Mouse (Mus musculus): ENCODE measurements around the gene Glipr2.

Glipr2 gene

DNA sequence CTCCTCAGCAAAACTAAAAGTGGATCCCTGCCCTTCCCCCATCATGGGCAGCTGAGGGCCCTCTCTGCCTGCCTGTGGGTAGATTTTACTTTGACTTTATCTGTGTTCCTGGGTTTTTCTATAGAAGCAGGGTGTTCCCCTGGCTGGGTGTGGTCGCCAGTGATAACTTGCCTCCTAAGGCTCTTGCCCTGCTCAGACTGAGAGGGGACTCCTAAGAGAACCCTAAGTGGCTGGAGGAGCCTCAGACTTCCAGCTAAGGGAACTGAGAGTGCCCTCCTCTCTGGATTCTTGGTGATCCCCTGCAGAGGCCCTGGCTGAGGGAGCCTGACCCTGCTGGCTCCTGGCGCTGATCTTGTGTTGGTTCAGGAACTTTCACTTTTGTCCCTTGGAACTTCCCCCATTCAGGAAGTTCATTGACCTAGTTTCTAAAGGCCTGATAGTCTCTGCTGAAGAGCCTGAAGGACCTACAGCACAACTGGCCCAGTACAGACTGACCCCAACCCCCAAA, 7.2 kb downstream of the Glipr2 start:
- ChIA-PET POLR2A (interaction anchor here in 3 of 4 experiments (0.6 to 2.6 kb wide), 19 partner anchors 8 to 206 kb away, joined by 3 to 13 read pairs (median 4); partner anchors contain the start of gene Clta (in 1 of the 3)), CTCF (interaction anchor here in 2 of 4 experiments (0.7 to 1.9 kb wide), 4 partner anchors 18 to 201 kb away, joined by 3 to 5 read pairs (median 3); no protein-coding TSS in a partner anchor)

DNA sequence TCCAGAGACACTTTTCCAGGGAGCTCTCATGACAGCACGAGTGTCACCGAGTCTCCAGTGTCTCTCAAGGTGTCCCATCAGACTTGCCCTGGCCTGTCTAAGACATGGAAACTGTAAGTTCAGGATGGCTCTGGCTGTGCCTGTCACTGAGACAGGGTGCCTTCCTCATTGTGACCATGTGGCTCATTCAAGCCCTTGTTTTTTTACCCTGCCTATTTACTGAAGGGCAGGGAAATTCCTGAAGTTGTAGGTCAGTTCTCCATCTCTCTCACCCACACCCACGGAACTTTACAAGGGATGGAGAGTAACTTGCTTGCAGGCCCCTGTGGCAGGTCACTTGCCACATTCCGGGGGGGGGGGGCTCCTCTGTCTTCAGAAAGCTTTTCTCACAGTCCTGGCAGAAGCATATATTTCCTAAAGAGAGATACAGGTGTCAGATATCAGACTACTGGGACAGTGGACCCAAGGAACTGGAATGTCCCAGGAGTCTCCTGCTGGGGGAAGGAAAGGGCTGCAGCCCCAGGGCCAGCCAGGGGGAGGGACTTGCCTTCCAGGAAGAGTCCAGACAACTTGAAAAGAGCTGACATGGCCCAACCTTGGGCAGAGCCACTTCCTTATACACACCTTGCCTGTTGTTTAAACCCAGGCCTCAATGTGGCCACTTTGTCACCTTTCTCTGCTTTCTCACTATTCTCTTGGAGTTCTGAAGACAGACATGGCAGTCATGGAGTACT, 7.9 kb downstream of the Glipr2 start:
- CTCF ChIA-PET, result interaction anchor here in 3 of 4 experiments (0.7 to 1.9 kb wide), 6 partner anchors 17 to 234 kb away, joined by 3 to 5 read pairs (median 3); no protein-coding TSS in a partner anchor
- POLR2A ChIA-PET, result interaction anchor here (0.6 to 2.6 kb wide), 24 partner anchors 7 to 205 kb away, joined by 3 to 13 read pairs (median 4); partner anchors contain the start of genes Clta (in 1 of the 4) and Glipr2 (in 1 of the 4)

DNA sequence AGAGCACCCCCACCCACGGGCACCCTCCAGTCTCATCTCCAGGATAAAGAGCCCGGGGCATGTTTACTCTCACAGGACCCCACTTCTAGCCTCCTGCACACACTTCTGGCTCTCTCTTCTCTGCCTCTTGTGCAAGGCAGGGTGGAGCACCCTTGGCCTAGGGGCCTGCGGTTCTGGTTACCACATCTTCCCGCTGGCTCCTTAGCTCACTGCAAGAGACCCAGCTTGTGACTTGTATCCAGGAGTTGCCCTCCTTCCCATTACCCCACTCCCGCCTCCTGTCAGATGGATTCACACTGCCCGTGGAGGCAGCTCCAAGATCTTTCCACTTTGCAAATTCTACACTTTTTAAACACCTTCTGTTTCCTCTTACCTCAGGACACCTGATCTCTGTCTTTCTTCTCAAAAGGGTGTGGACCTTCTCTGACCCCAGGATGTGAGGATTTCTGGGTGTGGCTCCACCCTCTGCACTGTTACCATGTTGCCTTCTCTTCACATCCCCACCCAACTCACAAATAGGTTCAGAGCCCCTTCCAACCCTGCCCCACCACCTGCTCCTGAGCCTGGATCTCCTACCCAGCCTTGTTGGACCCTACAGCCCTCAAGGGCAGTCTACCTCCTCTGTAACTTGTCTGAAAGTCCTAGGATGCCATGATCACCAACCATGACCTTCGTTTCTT, 8.8 kb downstream of the Glipr2 start:
- ChIA-PET CTCF (interaction anchor here in 2 of 4 experiments (1.2 to 1.9 kb wide), 3 partner anchors 16 to 235 kb away, joined by 3 to 5 read pairs (median 4); no protein-coding TSS in a partner anchor), POLR2A (interaction anchor here (0.6 to 2.6 kb wide), 18 partner anchors 8 to 169 kb away, joined by 3 to 10 read pairs (median 4); partner anchors contain the start of genes Clta (in 1 of the 4) and Glipr2 (in 1 of the 4))

DNA sequence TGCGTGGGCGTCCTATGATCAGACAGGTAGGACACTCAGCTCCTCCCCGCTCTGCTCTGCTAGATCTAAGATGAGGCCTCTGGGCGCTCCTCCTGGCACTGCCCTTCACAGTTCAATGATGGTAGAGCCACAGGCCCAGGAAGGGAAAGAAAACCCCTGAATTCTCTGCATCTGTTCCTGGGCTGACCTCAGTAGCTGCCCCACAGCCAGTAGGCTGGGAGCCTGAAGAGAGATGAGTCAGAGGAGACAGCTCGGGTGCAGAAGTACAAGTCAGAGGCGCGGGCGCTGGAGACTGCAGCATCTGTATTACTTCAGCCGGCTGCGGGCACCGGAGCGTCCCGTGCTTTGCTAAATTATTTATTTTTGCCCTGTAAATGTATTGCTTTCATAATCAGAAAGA, 11.4 kb downstream of the Glipr2 start:
- ChIA-PET CTCF (interaction anchor here in 2 of 4 experiments (0.9 to 1.9 kb wide), 3 partner anchors 11 to 43 kb away, joined by 3 to 10 read pairs (median 3); partner anchors contain the start of gene Glipr2 (in 1 of the 2)), POLR2A (interaction anchor here in 3 of 4 experiments (0.8 to 11.2 kb wide), 8 partner anchors 11 to 123 kb away, joined by 3 to 98 read pairs (median 6); partner anchors contain the start of genes Glipr2 (in 2 of the 3) and Ccin (in 1 of the 3))

DNA sequence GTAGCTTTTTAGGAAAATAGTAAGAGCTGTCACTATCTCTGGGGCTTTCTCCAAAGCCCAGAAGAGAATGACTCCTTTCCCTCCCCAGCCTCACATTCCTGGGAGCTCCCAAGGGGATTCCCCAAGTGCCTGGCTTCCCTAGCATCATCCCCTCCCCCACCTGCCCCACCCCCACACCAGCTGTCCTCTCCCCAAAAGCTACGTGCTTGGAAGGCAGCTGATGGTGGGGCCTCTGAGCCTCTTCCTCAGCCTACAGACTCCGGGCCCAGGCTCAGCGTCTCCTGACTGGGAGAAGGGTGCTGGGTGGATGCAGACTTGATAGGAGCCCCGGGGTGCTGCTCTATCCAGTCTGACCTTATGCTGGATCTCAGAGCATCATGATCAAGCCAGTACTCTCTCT, 12.2 kb downstream of the Glipr2 start:
- POLR2A ChIA-PET, result interaction anchor here in 2 of 4 experiments (0.7 to 11.2 kb wide), 10 partner anchors 10 to 408 kb away, joined by 3 to 98 read pairs (median 3); partner anchors contain the start of genes Glipr2 (in 2 of the 2) and Ccin (in 1 of the 2)
- CTCF ChIA-PET, result interaction anchor here in 3 of 4 experiments (0.6 to 1.9 kb wide), 9 partner anchors 12 to 700 kb away, joined by 3 to 13 read pairs (median 3); partner anchors contain the start of genes Glipr2 (in 1 of the 3), Npr2 (in 1 of the 3) and Rnf38 (in 1 of the 3)

DNA sequence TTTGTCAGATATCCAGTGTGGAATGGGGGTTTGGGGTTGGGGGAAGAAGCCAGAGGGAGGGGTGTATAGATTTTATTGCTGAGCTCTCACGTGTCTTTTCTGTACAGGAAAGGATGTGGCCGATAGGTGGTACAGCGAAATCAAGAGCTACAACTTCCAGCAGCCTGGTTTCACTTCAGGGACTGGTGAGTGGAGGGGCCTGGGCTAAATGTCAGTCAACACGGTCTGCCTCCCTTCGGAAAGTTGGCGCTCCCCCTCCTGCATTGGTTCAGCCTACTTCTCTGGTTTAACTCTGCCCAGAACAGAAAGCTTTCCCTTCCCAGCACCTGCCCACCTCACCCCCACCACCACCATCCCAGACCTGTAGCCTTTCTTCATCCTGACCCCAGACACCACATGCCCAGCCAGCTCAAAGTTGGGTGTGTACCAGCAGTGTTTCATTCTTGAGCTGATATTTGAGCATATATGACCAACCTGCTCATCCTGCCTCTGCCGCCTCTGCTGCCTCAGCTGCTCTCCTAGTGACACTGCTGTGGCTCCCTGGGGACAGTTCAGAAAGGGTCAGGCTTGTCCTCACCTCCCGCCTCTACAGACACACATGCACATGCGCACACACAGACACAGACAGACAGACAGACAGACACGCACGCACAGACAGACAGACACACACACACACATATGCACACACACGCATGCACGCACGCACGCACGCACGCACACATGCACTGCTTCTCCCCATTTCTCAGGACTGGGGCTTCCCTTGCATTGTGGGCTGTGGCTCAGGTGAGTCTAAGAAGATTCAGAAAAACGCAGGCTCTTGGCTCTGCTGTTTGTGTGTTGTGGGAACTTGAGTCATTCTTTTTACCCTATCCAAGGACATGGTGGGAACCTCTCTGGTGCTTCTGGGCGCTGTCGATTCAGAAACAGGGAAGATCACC, 13.5 kb downstream of the Glipr2 start:
- ChIA-PET POLR2A (interaction anchor here in 3 of 4 experiments (0.6 to 11.2 kb wide), 16 partner anchors 10 to 481 kb away, joined by 3 to 98 read pairs (median 4); partner anchors contain the start of genes Glipr2 (in 2 of the 3), Ccin (in 1 of the 3), Creb3 (in 1 of the 3) and Tln1 (in 1 of the 3)), CTCF (interaction anchor here (0.6 to 3.0 kb wide), 12 partner anchors 9 to 1718 kb away, joined by 3 to 26 read pairs (median 3); partner anchors contain the start of gene Glipr2 (in 1 of the 4))

DNA sequence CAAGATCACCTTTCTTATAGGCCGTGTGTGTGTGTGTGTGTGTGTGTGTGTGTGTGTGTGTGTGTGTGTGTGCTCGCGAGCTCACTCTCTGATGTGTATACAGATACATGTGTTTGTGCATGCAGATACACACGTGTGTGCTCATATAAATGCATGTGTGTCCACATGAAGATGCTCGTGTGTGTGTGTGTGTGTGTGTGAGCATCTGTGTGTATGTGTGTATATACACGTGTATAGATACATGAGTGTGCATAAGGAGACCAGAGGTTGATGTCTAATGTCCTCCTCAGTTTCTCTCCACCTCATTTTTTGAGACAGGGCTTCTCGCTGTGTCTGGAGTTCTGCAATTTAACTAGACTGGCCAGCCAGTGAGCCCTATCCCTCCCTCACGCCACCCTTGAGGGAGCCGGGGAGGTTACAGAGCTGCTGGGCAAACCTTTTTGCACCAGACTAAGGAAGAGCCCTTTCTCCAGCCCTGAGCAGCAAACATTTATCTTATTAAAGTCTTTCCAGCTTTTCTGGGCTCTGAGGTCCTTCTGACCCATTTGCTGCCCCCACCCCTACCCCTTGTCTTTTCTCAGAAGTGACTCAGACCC, 14.4 kb downstream of the Glipr2 start:
- CTCF ChIA-PET, result interaction anchor here (0.6 to 3.0 kb wide), 17 partner anchors 8 to 1717 kb away, joined by 3 to 26 read pairs (median 3); partner anchors contain the start of gene Glipr2 (in 2 of the 4)
- POLR2A ChIA-PET, result interaction anchor here (0.5 to 11.2 kb wide), 22 partner anchors 8 to 420 kb away, joined by 3 to 98 read pairs (median 4); partner anchors contain the start of genes Glipr2 (in 2 of the 4), Ccin (in 1 of the 4) and Clta (in 1 of the 4)

DNA sequence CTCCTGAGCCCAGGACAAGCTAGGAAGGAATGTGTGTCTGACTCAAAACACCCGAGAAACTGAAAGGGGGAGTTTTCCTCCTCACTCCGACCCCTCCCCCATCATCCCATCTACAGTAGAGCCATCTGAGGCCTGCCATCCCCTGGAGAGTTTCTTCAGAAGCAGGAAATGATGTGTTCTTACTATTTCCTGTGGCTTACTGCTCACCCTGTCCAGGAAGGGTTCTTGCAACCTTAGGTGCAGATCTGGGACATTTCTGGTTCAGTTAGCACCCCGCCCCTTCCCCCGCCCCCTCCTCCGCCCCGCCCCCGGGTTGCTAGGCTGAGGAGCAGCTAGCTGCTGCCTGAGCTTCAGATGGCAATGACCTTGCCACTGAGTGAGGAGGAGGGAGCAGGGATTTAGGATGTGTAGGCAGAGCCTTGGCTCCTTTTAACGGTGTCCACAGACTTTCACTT, 15.0 kb downstream of the Glipr2 start:
- POLR2A ChIA-PET, result interaction anchor here in 3 of 4 experiments (0.6 to 11.2 kb wide), 25 partner anchors 8 to 322 kb away, joined by 3 to 98 read pairs (median 3); partner anchors contain the start of genes Glipr2 (in 2 of the 3), Ccin (in 1 of the 3) and Clta (in 1 of the 3)
- CTCF ChIA-PET, result interaction anchor here (0.6 to 3.0 kb wide), 19 partner anchors 9 to 552 kb away, joined by 3 to 26 read pairs (median 4); partner anchors contain the start of gene Glipr2 (in 2 of the 4)

DNA sequence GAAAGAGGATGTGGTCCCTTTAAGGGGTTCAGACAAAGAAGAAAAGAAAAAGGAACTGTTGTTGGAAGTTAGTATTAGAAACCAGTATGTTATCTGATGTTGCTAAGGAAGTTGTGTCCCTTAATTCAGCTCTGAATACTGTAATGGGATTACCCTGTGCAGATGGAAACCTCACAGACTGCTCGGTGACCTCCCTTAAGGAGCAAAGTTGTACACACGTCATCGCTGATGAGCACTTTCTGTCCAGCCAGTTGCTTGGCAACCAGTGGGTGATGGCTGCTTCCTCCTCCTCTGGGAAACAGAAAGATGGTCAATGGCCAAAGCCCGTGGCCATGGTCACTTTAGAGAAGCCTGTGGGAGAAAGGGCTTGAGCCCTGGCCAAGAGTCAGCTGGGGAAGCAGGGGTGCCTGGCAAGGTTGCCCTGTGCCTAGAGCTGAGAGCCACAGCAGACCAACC, 16.4 kb downstream of the Glipr2 start:
- ChIA-PET CTCF (interaction anchor here in 1 of 4 experiments (1.1 kb wide), 1 partner anchor 262 kb away, joined by 3 read pairs; no protein-coding TSS in a partner anchor), POLR2A (interaction anchor here in 2 of 4 experiments (0.6 to 11.2 kb wide), 7 partner anchors 8 to 39 kb away, joined by 3 to 98 read pairs (median 13); partner anchors contain the start of genes Glipr2 (in 2 of the 2) and Ccin (in 1 of the 2))

DNA sequence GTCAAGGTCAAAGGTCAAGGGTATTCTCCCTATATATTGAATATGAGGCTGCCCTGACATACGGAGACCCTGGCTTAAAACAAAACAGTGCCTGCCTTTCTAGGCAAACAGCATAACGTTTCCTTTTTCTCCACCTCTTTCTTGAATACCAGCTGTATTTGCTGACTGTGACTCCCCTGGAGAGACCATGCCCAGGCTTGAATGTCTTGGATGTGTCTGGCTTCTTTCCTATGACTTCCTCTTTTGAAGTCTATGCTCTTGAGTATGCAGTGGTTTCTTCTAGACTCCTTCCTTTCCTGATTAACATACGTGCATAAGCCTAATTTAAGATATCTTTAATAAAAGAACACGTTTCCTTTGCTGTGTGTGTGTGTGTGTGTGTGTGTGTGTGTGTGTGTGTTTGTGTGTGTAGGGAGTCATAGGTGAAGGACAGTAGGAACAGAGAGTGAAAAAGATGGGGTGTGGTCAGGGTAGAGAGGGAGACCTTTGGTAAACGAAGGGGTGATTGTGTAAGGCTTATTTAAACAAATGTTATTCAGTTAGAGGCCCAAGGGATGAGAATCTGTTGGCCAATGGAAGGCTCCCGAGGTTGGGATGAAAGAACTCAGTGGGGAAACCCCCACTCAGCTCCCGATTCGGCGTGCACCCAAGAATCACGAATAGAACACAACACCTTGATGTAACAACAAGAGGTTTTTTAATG, 17.9 kb downstream of the Glipr2 start:
- POLR2A ChIA-PET, result interaction anchor here (0.6 to 11.2 kb wide), 20 partner anchors 8 to 291 kb away, joined by 3 to 98 read pairs (median 3); partner anchors contain the start of genes Ccin (in 1 of the 4) and Glipr2 (in 1 of the 4)
- CTCF ChIA-PET, result interaction anchor here in 2 of 4 experiments (0.6 to 1.1 kb wide), 4 partner anchors 9 to 1209 kb away, joined by 3 read pairs; no protein-coding TSS in a partner anchor

DNA sequence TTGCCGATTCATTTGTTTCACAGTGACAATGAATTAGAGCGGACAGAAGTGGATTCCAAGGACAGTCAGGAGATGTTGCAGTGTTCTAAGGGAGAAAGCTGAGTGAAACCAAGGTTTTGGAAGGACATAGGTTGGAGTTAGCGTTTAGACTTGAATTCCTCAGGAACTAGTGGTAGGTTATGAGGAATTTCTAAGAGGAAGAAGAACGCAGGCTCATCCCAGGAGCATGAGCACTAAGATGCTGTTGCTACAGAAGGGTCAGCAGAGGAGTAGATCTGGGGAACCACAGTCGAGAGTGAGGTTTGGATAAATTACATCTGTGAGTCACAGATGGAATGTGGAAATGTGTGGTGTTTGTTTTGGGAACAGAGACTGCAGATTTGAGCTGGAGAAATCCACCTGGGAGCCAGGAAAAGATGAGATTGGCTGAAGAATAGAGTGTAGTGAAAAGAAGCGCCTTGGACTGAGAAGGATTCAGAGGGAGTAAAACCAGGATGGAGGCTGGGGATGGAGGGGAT, 19.1 kb downstream of the Glipr2 start:
- POLR2A ChIA-PET, result interaction anchor here in 2 of 4 experiments (0.9 to 11.2 kb wide), 17 partner anchors 10 to 247 kb away, joined by 3 to 98 read pairs (median 3); partner anchors contain the start of gene Glipr2 (in 1 of the 2)
- CTCF ChIA-PET, result interaction anchor here in 1 of 4 experiments (0.6 kb wide), 1 partner anchor 643 kb away, joined by 3 read pairs; no protein-coding TSS in a partner anchor

DNA sequence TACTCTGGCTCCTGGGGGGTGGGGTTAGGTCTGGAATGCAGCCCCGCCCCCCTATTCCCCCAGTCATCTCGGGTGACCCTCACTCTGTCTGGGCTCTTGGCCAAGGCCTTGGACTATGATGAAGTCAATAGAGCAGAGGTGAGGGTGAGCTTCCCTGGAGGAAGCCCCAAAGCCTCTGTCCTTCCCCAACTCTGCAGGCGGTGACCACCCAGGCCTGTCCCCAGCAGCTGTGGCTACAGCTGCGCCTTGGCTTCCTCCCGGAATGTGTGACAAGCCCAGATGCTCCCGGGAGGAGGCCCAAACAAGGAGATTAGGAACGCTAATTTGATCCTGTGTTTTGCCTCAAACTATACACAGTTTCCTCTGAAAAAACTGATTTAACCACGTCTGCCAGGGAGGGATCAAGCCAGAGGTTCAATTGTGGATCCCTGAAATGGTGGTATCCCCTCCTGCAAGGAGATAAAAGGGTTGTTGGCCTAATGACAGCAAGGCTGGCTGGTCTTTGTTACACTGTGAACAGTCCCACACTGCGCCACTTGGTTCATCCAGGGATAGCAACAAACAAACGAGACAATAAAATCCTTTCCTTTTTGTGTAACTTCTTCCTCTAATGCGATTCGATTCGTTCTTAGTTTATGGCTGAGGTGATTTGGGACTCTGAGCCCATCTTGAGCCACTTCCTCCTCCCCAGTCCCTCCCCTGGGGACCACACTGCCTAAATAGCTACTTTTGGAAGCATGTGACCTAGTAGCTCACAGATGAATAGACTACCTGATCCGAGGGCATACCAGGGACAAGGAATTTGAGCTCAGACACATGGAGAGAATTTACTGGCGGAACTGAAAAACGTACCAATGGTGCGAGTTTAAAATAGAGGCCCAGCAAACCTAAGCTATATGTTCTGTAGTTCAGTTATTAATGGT, 21.6 kb downstream of the Glipr2 start:
- CTCF ChIA-PET, result interaction anchor here (0.8 to 8.1 kb wide), 7 partner anchors 8 to 141 kb away, joined by 3 to 132 read pairs (median 4); no protein-coding TSS in a partner anchor

DNA sequence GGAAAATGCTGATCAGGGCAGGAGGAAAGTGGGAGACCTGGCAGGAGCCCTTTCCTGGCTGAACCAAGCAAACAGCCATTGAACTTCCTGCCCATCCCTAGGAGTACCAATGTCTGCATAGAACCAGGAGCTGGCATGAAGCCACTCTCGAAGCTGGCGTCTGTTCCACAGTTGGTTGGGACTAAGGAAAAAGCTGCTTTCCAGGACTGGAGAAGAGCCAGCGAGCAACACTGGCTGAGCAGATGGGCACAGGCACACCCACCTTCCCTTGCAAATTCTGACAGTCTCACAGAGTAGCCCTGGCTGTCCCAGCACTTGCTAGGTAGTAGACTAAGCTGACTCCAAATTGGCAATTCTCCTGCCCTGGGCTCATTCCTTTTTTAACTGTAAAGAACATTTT, 22.5 kb downstream of the Glipr2 start:
- POLR2A ChIA-PET, result interaction anchor here in 2 of 4 experiments (0.9 to 6.2 kb wide), 14 partner anchors 9 to 54 kb away, joined by 3 to 53 read pairs (median 6); partner anchors contain the start of genes Clta (in 1 of the 2) and Glipr2 (in 1 of the 2)
- CTCF ChIA-PET, result interaction anchor here (0.5 to 8.1 kb wide), 6 partner anchors 9 to 200 kb away, joined by 3 to 132 read pairs (median 4); no protein-coding TSS in a partner anchor

More for the DNA sequence above, 21.6 kb downstream of the Glipr2 start:
- POLR2A ChIA-PET, result interaction anchor here in 3 of 4 experiments (0.8 to 6.2 kb wide), 15 partner anchors 8 to 50 kb away, joined by 3 to 53 read pairs (median 4); partner anchors contain the start of genes Clta (in 1 of the 3) and Glipr2 (in 1 of the 3)
